Mouse (Mus musculus) neural tube, embryonic 14.5 days (tissue): ENCODE measurements around the gene Samd15. TPM values are rescaled to one million over a fixed set of nuclear protein-coding genes. Genes with fewer than 3 reads are reported as not detected.

Experiments used
- ATAC-seq: fragments of 200-750 bp; cut with Nextera tagmentation; 2 replicates; pipeline ENCODE4 v1.8.0; 2017; ENCODE audit warnings: low read depth, mild to moderate bottlenecking, moderate TSS enrichment, moderate library complexity
- H3K27ac ChIP-seq: fragments of 300-500 bp; sonication (generic); 2 replicates; pipeline ENCODE4 v1.5.1; 2014; ENCODE audit warnings: low read depth, mild to moderate bottlenecking, control low read depth, low read length, moderate library complexity, mixed read lengths
- H3K27me3 ChIP-seq: fragments of 300-500 bp; sonication (generic); 2 replicates; pipeline ENCODE4 v1.6.1; 2014; ENCODE audit warnings: low read length; ENCODE audit not compliant: control insufficient read depth, insufficient read depth
- H3K36me3 ChIP-seq: fragments of 300-500 bp; sonication (generic); 2 replicates; pipeline ENCODE4 v1.6.1; 2014; ENCODE audit warnings: low read length, mixed read lengths; ENCODE audit not compliant: control insufficient read depth, insufficient read depth
- H3K4me1 ChIP-seq: fragments of 300-500 bp; sonication (generic); 2 replicates; pipeline ENCODE4 v1.6.1; 2014; ENCODE audit warnings: low read length; ENCODE audit not compliant: control insufficient read depth, insufficient read depth
- H3K4me2 ChIP-seq: fragments of 300-500 bp; sonication (generic); 2 replicates; pipeline ENCODE4 v1.6.1; 2014; ENCODE audit warnings: mild to moderate bottlenecking, low read depth, low read length, control low read depth
- H3K4me3 ChIP-seq: fragments of 300-500 bp; sonication (generic); 2 replicates; pipeline ENCODE4 v1.5.1; 2014; ENCODE audit warnings: low read depth, low read length, control low read depth, mixed read lengths
- H3K9ac ChIP-seq: fragments of 300-500 bp; sonication (generic); replicated peaks from 2 replicates; pipeline ENCODE4 v1.6.1; 2014; ENCODE audit warnings: low read depth, mild to moderate bottlenecking, control low read depth, low read length, mixed read lengths
- H3K9me3 ChIP-seq: fragments of 300-500 bp; sonication (generic); 2 replicates; pipeline ENCODE4 v1.6.1; 2016; ENCODE audit warnings: low read length; ENCODE audit not compliant: control insufficient read depth
- WGBS: fragments of 180-500 bp; shearing (Covaris S2); extraction: QIAGEN DNeasy Blood & Tissue Kit; methylation state at CpG from one replicate; pipeline ENCODE4 v1.1.7; 2014; 5-methylcytosine and 5-hydroxymethylcytosine counted together
- polyA plus RNA-seq: library from polyadenylated mRNA; unstranded; fragments of >200 nt; fragmentation: Nextera tagmentation; extraction: Ambion mirVana; gene quantifications from 2 replicates; pipeline ENCODE4 v1.2.1, GENCODE M21; 2014

Samd15 gene
- polyA plus RNA-seq, 1 experiment from 2014 or later = 3.2 TPM

DNA sequence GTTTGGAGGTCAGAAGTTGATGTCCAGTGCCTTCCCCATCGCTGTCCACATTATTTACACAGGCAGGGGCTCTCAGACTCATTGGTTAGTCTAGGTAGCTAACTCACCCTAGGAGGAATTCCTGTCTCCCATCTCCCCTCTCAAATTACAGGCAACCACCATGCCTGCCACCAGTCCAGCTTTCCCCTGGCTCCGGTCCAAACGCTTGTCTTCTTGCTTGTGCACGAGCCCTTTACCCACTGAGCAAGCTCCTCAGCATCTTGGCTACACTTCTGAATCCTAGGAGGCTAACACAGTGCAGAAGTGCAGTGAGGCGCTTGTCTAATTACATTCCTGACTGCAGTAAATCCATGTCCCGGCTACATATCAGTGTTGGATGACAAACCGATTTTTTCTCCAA is 19.8 kb downstream of the Samd15 start:
- WGBS = 75% methylated on average over 7 of the region's 7 CpGs

DNA sequence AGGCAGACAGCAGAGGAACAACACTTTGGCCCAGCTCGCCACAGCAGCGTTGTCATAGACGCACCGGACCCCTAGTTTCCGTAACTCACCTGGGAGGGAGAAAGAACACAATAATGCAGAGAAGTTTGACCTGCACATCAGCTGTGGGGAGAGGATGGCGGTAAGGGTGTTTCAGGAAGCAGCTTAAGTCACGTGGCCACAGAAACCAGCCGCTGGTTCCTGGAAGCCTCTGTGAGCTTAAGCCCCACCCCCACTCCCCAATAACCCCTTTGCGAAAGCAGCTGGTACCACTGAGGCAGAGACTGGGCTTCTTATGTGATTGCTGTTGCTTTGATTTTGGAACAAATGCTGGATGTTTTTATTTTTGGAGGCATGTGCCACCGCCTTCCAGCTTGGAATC is 25.4 kb downstream of the Samd15 start:
- no peaks in the 10 kb centered on the region for H3K36me3 ChIP-seq
- ATAC-seq = no peak
- H3K9ac ChIP-seq = no peak overlapping the region
- no peak overlapping the region for H3K27ac ChIP-seq
- WGBS = 74% methylated on average over 10 of the region's 10 CpGs
- H3K27me3 ChIP-seq = no peaks in the 10 kb centered on the region
- H3K4me2 ChIP-seq = no peak overlapping the region
- no peaks in the 10 kb centered on the region for H3K9me3 ChIP-seq
- H3K4me1 ChIP-seq = no peaks in the 10 kb centered on the region
- H3K4me3 ChIP-seq = no peak overlapping the region

More for the DNA sequence above, 19.8 kb downstream of the Samd15 start:
- no peak overlapping the region for H3K4me2 ChIP-seq
- H3K27ac ChIP-seq = no peak overlapping the region
- H3K27me3 ChIP-seq = no peaks in the 10 kb centered on the region
- no peaks in the 10 kb centered on the region for H3K4me1 ChIP-seq
- no peaks in the 10 kb centered on the region for H3K36me3 ChIP-seq
- H3K9me3 ChIP-seq = no peaks in the 10 kb centered on the region
- ATAC-seq = no peak
- H3K9ac ChIP-seq = no peak overlapping the region
- no peak overlapping the region for H3K4me3 ChIP-seq

DNA sequence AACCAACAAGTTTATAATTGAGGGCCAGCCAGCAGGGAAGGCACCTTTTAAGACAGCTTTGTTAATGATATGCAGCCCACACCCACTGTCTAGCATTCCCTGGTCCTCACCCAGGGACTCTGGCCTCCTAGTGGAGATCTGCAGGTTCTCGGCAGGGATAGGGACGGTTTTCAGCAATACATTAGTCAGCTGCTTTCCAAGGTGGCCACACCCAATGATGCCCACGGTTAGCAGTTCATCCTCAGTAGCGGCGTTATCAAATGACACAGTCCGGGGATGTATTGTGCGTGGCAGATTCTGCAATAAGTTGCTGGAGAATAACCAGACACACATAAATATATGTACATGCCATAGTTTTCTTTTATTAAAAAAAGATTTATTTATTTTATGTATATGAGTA is 27.3 kb downstream of the Samd15 start:
- Histone ChIP-seq H3K27ac (no peak overlapping the region), H3K4me3 (no peak overlapping the region), H3K4me1 (no peaks in the 10 kb centered on the region), H3K9ac (no peak overlapping the region), H3K4me2 (no peak overlapping the region), H3K9me3 (no peaks in the 10 kb centered on the region), H3K27me3 (no peaks in the 10 kb centered on the region), H3K36me3 (no peaks in the 10 kb centered on the region)
- ATAC-seq = no peak
- 76% methylated on average over 7 of the region's 7 CpGs for WGBS

DNA sequence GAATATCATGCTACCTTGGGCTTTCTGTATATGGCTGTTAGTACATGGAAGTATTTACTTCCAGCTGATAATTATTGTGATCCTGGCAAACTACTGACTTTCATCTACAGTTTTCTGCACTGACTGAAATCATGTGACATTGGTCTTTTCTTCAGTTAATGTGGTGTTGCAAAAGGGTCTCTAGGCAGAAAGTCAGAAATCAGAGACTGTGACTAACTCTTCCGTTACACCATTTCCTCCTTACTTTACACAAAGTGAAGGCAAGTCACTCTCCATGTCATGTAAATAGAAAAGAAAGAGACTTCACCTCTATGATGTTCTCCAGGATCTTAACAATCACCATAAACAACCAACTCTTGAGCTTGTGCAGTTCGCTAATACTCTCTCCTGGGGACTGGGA is 30.1 kb downstream of the Samd15 start:
- no peak for ATAC-seq
- Histone ChIP-seq H3K4me2 (no peak overlapping the region), H3K4me3 (no peak overlapping the region), H3K36me3 (no peaks in the 10 kb centered on the region), H3K4me1 (no peaks in the 10 kb centered on the region), H3K9ac (no peak overlapping the region), H3K27me3 (no peaks in the 10 kb centered on the region), H3K27ac (no peak overlapping the region), H3K9me3 (no peaks in the 10 kb centered on the region)
- WGBS = 94% methylated on average over 2 of the region's 2 CpGs

DNA sequence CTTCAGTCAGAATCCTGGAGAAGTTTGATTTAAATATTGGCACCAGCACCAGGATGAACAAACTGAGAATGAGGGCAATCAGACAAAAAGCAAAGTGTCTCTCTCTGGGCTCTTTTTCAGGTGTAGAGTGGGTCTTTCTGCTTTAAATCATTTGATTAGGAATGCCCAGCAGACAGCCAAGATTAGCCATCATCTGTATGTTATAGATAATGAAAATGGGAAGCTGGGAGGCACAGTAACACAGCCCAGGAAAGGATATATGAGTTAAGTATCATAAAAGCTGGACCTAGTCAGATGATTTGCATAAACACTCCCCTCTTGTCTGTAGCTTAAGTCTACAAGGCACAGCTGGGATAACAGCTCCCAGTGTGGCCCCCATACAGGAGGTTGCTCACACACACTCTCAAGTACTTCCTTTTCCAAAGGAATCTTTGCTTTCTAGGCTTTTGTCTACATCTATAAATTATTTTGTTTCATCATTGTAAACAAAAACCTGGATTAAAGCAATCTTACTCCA is 30.9 kb downstream of the Samd15 start:
- Histone ChIP-seq H3K27me3 (no peaks in the 10 kb centered on the region), H3K36me3 (no peaks in the 10 kb centered on the region), H3K9me3 (no peaks in the 10 kb centered on the region), H3K4me1 (no peaks in the 10 kb centered on the region), H3K4me2 (no peak overlapping the region), H3K4me3 (no peak overlapping the region), H3K9ac (no peak overlapping the region), H3K27ac (no peak overlapping the region)
- ATAC-seq = no peak

DNA sequence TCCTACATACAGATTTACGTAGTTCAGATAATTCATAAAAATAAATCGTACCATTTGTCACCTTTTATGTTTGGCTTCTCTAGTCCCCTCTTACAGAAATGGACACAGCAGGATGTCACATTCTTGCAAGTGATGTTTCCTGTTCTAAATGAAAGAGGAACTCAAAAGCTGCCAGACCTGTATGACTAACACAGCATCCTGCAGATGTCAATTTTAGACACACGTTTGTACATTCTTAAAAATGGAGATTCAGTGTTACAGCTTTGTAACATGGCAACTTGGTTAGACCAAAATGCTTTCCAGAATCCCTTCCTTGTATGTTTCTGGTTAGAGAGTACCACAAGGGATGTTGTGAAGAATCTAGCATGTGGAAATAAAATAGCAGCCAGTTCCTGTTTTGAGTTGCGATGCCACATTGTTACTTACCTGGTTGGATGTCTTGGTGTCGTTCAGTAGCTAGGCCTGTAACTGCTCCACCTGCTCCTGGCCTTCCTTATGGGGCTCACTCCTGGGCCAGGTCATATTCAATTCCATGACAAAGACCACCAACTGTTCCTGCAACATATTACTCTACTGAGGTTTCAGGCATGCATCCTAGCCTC is 37.5 kb downstream of the Samd15 start:
- no peaks in the 10 kb centered on the region for H3K4me1 ChIP-seq
- H3K9ac ChIP-seq = no peak overlapping the region
- WGBS = 86% methylated on average over 5 of the region's 5 CpGs
- H3K9me3 ChIP-seq = no peaks in the 10 kb centered on the region
- no peak overlapping the region for H3K27ac ChIP-seq
- no peak overlapping the region for H3K4me2 ChIP-seq
- H3K4me3 ChIP-seq = no peak overlapping the region
- no peaks in the 10 kb centered on the region for H3K27me3 ChIP-seq
- H3K36me3 ChIP-seq = peaks cover 25% of the 10 kb centered on the region
- ATAC-seq = no peak

DNA sequence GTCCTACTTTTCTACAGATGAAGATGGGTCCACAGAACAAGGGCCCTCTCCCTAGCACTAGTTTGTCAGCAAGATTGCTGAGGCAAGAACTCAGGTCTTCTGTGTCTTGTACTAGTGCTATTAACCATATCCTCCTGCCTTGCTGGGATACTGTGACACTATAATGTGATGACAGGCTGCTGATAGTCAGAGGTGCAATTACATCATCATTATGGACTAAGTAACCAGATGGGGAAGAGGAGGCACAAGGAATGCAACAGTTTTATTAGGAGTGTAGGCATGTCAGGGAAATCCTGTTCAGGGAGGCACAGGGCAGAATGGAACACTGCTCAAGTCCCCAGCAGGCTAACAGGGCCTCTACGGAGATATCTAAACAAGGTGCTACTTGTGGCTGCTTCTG is 39.1 kb downstream of the Samd15 start, which contains the start of gene Noxred1:
Gene Noxred1 (minus strand): TSS at position 101 of the 400 bp plus-strand sequence.
- Histone ChIP-seq H3K27ac (no peak within 1 kb of the TSS), H3K9ac (no peak within 1 kb of the TSS), H3K4me2 (no peak within 1 kb of the TSS), H3K4me3 (no peak within 1 kb of the TSS), H3K36me3 (peaks cover 36% of the 10 kb centered on the region), H3K9me3 (no peaks in the 10 kb centered on the region), H3K4me1 (no peaks in the 10 kb centered on the region), H3K27me3 (no peaks in the 10 kb centered on the region)
- WGBS = 100% methylated on average over 1 of the region's 1 CpGs
- no peak for ATAC-seq

DNA sequence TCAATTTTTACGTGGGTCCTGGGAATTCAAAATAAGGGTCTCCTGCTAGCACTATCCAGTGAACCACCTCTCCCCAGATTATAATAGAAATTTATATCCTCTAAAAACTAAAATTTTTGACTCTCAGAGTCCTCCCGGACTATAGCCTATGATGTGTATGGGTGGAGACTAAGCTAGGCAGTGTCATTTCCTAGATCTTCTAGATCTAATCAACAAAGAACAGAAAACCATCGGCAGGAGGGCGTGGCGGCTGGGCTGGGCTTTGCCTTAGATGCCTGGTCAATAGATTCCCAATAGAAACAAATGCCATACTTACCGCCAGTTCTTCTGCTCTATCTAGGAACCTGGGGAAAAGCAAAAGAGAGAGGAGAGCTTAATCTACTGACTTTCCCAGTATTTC is 50.6 kb downstream of the Samd15 start:
- H3K4me2 ChIP-seq = no peak overlapping the region
- H3K9ac ChIP-seq = no peak overlapping the region
- 96% methylated on average over 6 of the region's 6 CpGs for WGBS
- H3K9me3 ChIP-seq = no peaks in the 10 kb centered on the region
- H3K27me3 ChIP-seq = no peaks in the 10 kb centered on the region
- no peak overlapping the region for H3K4me3 ChIP-seq
- H3K4me1 ChIP-seq = no peaks in the 10 kb centered on the region
- H3K27ac ChIP-seq = no peak overlapping the region
- ATAC-seq = no peak
- peaks cover 74% of the 10 kb centered on the region for H3K36me3 ChIP-seq

DNA sequence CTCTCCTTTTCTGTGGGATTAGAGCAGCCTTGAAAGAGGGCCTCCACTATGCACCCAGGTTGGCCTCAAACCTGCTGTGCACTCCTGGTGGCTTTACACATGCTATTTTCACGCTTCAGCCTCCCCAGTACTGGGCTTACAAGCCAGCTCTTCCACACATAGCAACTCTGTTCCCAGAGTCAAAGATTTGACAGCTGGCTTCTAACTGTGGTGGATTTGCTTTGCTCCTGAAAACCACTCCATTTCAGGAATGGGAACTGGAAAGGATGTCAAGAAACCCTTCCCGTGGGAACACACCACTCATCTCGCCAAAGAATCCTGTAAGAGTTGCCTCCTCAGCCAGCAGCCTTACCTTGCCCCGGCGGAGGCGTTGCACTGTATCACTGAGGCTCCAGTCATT is 54.4 kb downstream of the Samd15 start:
- no peaks in the 10 kb centered on the region for H3K27me3 ChIP-seq
- 97% methylated on average over 6 of the region's 6 CpGs for WGBS
- ATAC-seq = no peak
- no peaks in the 10 kb centered on the region for H3K9me3 ChIP-seq
- no peak overlapping the region for H3K9ac ChIP-seq
- no peak overlapping the region for H3K4me3 ChIP-seq
- no peak overlapping the region for H3K4me2 ChIP-seq
- no peak overlapping the region for H3K27ac ChIP-seq
- no peaks in the 10 kb centered on the region for H3K4me1 ChIP-seq
- H3K36me3 ChIP-seq = peaks cover 83% of the 10 kb centered on the region
